Mouse (Mus musculus) retina, postnatal 1 day (tissue): ENCODE data around the gene Pxmp4.

Source experiments
- DNase-seq: peaks from one replicate; pipeline ENCODE4 v3.0.0-alpha.2; 2012

Gene Pxmp4

DNA sequence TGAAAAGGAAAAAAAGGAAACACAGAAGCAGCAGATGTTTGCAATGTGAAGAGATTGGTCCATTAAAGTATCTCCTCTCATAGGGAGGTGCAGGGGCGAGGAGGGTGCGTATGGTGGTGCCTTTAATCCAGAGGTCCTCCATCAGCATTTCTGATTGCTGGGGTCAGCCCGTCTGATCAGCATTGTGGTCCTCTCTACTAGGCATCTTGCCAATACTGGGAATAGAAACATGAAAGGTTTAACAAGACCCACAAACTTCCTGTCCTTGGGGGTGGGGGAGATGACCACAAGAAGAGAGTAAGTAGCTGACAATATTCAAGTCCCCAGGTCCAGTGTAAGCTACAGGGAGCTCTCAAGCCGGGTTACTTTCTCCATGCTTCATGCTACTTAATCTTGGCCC, 32.8 kb downstream of the Pxmp4 start:
- DNase-seq: no peak

DNA sequence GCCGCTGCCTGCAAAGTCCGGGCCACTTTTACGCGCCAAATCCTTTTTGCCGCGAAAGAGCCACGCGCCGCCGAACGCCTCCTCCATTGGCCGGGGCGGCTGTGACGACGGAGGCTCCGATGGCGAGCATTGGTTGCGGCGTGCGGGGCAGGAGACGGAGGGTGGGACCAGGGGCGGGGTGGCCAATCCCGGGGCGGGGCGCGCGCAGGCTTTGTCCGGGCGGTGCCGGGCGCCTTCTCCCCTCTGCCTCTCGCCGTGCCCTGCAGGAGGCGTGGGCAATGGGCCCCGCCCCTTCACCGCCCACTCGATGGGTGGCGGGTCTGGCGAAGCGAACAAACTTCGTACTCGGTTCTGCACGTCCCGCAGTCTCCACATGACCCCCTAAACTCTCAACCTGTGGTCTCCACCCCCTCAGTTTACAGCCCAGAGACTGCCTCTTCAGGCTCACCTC, 33.6 kb downstream of the Pxmp4 start, which contains the start of gene E2f1:
E2f1 (minus strand) TSS at position 57 of the 451 bp plus-strand sequence.
- DNase-seq: peak; percentile 98

DNA sequence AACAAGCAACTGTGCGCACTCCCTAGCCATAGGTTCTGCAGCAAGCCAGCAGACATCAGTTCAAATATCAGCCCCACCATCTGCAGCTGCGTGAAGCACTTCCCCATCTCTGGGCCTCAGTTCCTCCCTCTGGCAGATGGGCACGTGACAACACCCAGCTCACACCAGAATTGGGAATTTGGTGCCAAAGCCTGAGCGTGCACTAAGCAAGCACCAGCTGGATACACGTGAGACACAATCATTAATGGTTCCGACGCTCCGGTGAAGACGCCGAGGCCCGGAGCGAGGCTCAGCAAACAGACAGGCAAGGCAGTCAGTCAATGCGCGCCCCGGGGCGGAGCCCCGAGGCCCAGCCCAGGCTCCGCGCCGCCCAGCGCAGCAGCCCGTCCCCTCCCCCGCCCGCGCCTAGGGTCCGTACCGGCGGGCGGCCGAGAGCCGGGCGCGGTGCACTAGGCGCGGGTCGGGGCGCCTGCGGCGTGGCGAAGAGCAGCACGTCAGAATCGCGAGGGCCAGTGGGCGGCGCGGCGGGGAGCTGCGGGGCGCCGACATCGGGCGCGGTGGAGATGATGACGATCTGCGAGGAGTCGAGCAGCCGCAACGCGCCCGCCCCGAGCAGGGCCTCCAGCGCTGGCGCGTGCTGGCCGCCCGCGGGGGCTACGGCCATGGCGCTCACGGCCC, 34.3 kb downstream of the Pxmp4 start:
- peak; percentile 73 for DNase-seq

DNA sequence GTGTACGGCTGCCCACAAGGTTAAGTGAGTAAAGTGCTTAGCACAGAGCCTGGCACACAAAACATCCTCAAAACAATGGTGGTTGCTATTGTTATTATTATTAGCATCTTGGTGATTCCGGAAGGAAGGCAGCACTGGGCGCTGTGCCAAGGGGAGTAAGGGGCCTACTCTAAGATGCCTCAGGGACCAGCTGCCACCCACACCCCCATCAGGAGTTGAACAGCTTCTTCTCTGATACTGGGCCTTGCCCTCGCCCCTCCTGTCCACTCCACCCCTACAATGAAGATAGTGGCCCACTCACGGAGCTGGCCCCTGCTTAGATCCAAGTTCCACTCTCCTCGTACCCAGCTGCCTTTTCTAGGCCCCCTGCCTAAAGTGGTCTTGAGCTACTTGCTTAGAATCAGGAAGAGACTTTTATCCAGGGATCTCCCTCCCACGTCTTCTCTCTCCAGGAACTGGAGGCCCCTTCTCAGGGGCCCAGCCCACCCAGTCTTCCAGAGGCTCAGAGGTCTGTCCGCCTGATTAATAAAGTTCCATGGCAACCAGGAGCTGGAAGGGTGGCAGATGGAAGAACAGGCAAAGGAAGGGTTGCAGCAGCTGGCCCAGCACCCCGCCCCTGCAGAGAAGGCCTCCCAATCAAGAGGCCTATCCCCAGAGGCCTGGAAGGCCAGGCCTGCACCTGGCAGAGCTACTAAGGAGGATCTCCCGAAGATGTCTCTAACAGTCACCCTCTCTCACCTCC, 35.0 kb downstream of the Pxmp4 start:
- peak; percentile 85 for DNase-seq

DNA sequence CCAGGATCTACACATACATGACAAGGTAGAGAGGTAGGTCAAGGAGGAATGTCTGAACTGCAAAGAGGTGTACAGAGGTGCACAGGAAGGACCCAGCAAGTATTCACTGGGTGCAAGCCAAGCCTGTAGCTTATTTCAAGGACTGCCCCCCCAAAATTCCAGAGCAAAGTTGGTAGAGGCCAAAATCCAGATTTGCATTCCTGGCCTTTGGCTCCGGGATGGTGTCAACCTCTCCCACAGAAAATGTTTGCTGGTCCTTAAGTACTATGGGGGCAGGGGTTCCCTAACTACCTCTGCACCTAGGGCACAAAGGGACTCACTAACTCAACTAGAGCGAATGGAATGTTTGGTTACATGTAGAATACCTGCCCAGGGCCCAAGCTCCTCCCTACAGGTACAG, 35.7 kb downstream of the Pxmp4 start:
- DNase-seq: no peak

DNA sequence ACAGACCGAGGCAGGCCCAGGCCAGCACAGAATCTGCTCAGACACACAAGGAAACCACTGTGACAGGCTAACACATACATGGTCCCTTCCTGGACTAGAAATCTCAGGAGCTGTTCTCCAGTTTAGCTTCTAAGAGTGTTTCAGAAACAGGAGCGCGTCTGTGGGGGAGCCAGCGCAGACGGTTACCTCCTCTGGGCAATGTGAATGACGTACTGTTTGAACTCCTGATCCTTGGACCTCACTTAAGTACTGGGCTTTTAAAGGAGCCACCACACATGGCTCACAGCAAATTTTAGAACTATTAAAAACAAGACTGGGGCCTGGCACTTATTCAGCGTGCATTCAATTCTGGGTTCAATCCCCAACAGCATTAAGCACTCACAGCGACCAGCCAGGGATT, 36.9 kb downstream of the Pxmp4 start:
- DNase-seq: no peak

DNA sequence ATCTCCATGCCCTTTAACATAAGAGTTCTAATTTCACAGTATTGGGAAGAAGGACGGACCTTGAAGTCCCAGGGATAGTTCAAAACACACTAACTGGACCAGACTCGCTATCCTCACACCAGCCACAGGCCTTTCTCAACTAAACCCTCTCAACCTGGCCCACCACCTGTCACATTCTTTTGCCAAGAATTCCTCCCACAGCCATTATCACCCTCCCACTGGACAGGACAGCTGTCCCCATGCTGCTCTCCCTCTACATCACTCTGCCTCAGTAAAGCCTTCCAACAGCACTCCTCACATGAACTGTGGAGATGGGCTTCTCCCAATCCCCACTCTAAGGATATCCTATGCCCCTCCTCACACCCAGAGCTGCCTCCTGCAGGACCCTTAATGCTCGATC, 37.9 kb downstream of the Pxmp4 start:
- no peak for DNase-seq

DNA sequence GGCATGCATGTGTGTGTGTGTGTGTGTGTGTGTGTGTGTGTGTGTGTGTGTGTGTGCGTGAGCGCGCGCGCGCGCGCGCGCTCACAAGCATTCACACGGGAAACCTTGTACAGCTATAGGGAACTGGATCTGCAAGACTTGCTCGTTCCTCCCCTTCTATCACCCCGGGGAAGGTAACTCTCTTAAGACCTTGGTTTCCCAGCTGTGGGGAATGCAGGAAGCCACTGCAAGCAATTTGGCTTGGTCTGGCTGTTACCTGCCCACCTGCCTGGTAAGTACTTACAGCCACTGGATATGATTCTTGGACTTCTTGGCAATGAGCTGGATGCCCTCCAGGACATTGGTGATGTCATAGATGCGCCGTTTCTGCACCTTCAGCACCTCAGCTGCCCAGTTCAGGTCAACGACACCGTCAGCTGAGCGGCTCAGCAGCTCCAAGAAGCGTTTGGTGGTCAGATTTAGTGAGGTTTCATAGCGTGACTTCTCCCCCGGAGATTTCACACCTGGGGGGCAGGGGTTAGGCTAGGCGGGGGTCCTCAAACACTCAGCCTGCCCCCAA, 39.8 kb downstream of the Pxmp4 start:
- DNase-seq: no peak

DNA sequence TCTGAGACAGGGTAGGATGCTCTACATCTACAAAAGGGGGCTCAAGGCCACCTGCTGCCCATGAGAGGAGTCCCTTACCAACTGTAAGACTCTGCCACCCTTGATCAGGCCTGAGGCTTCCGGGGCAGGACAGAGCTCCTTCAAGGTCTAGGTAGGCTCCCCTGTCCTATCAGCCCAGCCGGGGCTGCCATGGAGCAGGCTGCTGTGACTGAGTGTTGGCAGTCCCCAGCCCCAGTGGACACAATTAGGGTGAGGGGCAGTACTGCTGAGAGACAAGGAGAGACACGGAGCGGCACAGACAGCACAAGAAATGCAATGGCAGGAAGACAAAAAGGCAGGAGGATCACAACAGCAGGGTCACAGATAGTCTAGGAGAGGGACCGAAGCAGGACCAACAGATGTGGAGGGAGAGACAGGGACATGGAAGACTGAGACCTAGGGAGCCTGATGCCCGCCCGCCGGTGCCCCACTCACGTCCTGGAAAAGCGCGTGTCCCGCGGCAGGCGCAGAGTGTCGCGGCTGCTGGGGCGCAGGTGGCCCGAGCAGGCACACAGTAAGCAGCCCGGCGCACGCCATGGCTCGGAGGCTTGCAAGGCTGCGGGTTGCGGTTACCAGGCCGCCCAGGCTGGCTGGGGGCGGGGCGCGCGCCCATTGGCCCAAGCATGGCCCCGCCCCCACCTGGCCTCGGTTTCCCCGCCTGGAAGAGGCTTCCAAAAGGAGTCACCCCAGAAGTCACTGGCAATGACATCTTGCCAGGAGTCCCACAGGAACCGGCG, 45.1 kb downstream of the Pxmp4 start, which contains the start of gene Necab3:
Necab3 (minus strand) TSS at position 627 of the 776 bp plus-strand sequence.
- DNase-seq: peak; percentile 67

DNA sequence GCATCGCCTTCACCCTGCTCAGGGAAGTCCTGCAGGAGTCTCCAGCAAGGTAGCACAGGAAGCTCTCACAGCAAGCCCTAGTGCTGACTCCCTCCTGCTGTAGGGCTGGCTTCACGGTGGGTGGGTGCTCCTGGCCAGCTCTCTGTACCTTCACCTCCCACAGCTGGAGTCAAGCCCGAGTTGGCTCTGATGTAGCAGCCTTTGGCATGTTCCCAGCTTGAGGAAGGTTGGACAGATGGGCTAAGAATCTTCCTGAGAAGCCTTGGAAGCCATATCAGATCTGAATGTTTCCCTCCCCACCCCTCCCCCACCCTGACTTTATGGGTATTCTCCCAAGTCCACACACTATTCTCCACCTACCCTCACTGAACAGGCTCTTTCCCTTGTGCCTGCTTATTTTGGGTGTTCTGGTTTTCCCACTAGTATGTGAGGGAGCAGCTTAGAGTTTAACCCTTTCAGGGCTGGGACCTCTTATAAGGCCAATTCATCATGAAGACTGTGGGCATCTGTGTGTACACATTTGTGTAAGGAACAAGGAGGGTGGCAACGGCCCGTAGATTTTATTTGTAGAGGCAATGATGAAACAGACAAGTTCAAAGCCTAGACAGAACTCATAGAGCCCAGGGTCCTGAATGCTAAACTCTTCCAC, 46.2 kb downstream of the Pxmp4 start:
- no peak for DNase-seq

DNA sequence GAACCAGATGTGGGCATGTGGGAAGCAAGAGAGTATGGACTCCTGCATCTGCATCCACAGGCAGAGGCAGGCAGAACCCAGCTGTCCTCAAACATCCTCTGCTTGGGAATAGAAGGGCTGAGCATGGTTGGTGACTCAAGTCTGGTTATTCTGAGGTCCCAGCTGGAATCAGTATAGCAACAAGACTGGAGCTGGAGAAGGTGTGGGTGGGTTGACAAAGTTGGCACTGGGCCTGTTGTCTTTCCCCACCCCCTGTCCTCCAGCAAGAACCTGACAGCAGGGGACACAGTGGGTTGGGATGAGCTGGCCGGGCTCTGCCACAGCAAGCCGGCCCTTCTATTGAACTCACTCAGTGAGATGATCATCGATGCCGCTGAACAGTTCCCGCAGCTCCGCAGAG, 48.3 kb downstream of the Pxmp4 start:
- no peak for DNase-seq

DNA sequence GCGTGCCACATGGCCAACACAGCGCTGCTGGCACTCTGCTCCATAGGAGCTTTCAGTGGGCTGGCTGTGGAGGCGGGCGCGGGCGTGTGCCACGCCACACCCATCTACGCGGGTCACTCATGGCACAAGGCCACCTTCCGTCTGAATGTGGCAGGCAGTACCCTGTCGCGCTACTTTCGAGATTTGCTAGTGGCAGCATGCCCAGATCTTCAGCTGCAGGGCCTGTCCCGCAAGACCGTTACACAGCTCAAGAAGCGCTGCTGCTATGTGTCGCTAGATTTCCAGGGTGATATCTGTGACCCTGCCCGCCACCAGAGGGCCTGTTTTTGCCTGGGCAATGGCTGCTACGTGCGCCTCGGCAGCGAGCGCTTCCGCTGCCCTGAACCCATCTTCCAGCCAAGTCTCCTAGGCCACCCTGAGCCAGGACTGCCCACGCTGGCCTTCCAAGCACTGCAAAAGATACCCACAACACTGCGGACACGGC, 51.0 kb downstream of the Pxmp4 start:
- peak; percentile 89 for DNase-seq

DNA sequence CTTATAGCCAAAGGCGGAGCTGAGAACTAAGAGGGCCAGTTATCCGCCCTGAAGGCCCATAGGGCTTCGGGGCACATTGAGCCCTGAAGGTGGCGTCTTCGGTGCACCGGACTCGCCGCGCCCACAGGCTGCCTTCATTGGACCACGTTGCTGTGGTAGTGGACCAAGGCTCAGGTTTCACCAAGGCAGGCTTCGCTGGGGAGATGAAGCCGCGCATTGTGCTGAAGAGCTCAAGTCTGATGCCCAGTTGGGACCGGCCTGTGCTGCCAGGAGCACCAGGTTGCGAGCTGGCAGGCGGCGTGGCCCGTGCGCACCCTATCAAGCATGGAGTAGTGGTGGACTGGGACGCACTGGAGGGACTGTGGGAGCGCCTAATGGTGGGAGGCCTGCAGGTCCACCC, 51.6 kb downstream of the Pxmp4 start:
- DNase-seq: no peak

DNA sequence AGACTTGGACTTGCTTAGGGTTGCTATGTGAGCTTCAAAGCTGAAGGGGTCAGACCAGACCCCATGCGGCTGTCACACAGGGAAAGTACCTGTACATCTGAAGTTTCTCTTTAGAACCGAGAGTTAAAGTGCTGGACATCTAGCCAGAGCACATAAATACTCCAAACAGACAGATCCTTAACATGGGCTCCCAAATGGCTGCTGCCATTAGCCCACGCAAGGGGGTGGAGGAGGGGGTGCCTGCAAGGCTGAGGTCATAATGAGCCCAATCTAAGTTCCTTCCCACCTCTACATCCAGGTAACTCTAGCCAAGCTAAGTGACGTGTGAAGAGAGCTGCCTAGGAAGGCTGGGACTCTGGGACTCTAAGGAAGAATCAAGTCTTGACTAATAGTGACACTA, 52.0 kb downstream of the Pxmp4 start, which contains the start of gene Actl10:
Actl10 (plus strand) TSS at position 301 of the 400 bp plus-strand sequence.
- no peak for DNase-seq

DNA sequence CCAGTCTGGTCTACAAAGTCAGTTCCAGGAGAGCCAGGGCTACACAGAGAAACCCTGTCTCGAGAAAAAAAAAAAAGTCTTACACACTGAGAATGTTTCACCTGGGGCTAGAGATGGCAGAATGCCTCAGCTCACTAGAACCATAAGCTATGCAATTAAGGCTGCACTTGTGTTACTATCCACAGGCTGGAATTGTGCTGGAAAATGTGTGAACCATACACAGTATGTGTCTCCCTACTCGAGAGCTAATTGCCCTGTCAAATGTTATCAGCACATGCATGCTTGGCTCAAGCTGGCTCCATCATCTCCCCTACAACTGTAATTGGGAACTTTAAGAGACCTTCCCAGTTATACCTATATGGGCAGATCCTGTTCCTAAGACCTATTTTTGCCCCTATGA, 52.6 kb downstream of the Pxmp4 start:
- DNase-seq: peak; percentile 66

DNA sequence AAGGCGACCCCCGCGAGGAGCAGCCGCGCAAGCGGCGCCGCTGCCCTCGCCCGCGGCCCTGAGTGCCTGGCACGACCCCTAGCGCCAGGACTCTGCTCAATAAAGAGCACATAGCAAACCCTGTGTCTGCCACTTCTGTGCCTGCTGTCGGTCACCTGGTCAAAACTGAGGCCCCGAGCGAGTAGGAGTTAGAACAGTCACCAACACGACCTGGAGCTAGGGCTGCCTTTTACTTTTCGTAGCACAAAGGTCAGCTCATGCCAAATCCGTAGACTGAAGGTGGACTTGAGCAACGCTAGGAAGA, 53.7 kb downstream of the Pxmp4 start:
- no peak for DNase-seq

DNA sequence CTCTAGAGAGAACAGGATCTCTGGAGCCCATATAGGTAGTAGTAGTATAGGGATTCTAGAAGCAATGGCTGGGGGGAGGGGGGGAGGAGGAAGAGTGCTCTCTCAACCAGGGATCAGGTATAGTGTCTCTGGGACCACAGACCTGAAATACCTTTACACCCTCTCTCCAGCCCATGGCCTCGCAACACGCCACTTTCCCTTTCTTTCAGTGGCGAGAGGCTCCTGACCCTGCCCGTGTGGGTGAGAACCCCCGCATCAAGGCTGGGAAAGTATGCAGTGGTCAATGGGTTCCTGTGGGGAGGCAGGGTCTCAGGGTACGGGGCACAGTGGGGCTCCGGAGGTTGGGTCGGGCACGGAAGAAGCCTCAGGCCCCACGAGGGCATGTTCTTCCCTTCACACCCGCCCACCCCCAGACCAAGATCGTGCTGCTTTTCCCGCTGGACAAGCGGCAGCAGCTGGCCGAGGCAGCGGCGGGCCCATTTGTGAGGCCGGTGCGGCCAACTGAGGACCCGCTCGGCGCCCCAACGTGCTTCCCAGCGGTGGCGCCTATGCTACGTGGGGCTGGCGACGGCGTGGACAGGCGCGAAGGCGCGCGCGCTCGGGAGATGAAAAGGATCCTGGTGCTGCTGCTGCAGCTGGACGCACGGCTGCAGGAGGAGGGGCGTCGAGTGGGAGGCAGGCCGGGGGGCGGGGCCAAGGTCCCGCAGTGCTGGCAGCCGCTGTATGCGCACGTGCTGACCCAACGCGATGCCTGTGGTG, 54.2 kb downstream of the Pxmp4 start:
- peak; percentile 94 for DNase-seq

DNA sequence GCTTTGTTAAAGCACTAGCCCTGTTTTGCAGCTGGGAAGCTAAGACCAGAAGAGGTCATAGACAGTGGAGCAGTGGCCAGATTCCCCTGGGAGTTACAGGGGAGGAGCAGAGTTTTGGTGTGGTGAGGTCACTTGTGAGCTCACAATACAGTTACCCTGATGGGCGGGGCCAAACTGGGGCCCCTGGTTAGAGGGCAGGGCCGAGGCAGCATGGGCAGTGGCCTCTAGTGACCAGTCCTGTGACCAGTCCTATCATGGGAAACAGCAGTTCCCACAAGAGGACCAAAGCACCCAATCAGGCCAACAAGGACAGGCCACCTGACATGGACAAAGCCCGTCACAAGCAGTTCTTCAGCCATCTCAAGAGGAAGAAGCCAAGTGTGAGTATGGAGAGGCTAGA, 54.8 kb downstream of the Pxmp4 start:
- DNase-seq: peak; percentile 83

DNA sequence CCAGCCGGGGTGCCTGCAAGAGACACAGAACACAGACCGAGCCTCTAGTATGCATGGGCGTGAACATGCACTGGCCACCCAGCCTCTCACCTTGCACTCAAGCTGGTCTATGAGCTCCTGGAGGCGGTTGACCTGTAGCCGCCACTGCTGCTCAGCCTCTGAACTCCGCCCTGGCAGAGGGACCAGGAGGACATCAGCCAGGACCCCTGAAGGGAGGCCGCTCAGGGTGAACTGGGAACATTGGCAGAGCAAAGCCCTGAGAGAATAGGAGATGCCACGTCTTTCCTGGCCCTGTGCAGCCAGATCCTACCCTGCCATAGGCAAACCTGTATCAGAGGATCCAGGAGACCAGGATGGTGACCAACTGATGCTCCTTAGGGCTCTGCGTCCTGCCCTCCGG, 56.8 kb downstream of the Pxmp4 start, which contains the start of gene 1700003F12Rik:
1700003F12Rik (plus strand) TSS at position 375 of the 400 bp plus-strand sequence.
- no peak for DNase-seq

DNA sequence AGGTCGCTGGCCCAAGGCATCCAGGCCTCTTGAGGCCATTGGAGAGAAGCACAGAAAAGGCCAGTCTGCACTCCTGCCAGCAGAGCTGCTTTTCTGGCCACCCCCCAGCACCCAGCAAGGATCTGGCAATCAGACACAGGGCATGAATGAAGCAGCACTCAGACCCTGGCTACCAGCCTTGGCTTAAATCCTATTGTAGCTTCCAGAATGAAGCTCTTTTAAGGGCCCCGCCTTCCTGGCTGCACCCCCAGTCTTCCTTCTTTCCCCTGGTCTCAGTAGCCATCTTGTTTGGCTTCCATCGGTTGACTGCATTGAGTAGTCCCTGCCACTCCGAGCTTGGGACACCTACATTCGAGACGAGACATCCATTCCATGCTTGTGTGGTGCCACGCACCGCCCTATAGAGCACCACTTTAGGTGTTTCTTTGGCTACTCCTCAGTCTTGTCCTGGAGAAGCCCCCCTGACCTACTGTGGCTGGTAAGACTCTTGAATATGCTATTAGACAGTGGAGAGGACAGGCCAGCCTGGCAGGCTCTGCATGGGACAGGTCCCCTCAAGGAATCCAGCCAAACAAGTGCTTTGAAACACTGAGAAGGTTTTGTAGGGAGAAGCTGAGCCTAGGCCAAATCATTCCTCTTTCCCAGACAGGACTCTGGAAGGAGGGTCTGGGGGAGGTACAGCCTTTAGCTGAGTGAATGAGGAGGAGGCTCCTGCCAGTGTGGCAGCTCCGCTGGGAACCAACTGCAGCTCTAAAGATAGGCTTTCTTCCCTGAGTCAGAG, 59.8 kb downstream of the Pxmp4 start:
- no peak for DNase-seq

DNA sequence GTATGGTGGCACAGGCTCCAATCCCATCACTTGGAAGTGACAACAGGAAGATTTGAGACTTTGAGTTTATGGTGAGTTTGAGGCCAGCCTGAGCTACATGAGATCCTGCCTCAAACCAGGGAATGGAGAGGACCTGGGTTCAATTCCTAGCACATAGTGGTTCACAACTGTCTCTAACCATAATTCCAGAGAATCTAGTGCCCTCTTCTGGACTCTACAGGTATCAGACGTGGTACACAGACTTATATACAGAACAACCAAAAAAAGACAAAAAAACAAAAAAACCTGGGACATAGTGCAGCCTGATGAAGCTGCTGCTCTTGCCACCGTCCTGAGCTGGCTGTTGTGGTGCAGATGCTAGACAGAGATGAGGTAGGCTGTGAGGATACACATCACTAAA, 61.9 kb downstream of the Pxmp4 start:
- DNase-seq: no peak
